Mouse (Mus musculus): ENCODE measurements at regions not wholly inside any gene's neighbourhood (a gene's known extent, or its start where the extent isn't known, plus 50 kb on each side); places are given as distances from the start of the nearest gene placed in this dataset.

- TF ChIP-seq POLR2AphosphoS2 (IDR thresholded peaks at IDR 0.05; ENCODE audit: insufficient read length, low read depth), result no peak
- TF ChIP-seq POLR2A (IDR thresholded peaks at IDR 0.05; ENCODE audit: insufficient read length, low read depth), result no peak
- TF ChIP-seq TCF12 (IDR thresholded peaks at IDR 0.05; ENCODE audit: insufficient read depth, poor library complexity, severe bottlenecking), result no peak
- no peak for TF ChIP-seq E2F4 (IDR thresholded peaks at IDR 0.05; ENCODE audit: insufficient read depth)
- no peak for TF ChIP-seq MAX (IDR thresholded peaks at IDR 0.05; ENCODE audit: low read depth)
- no peak for TF ChIP-seq USF1 (IDR thresholded peaks at IDR 0.05; ENCODE audit: low read depth)
- no peak for TF ChIP-seq MYOD1 (IDR thresholded peaks at IDR 0.05; ENCODE audit: control insufficient read depth in 1 of 3, insufficient read length in 2 of 3, low read depth in 2 of 3)
- no peak for TF ChIP-seq REST (IDR thresholded peaks at IDR 0.05; ENCODE audit: insufficient read depth, insufficient read length)
- no peak for TF ChIP-seq MYOG (IDR thresholded peaks at IDR 0.05; ENCODE audit: control insufficient read depth in 1 of 3, insufficient read depth in 1 of 3, insufficient read length in 2 of 3, low read depth in 2 of 3)
- no peak for TF ChIP-seq CEBPB (IDR thresholded peaks at IDR 0.05; ENCODE audit: insufficient read depth, poor library complexity, severe bottlenecking)
- no peak for TF ChIP-seq SRF (IDR thresholded peaks at IDR 0.05; ENCODE audit: control insufficient read depth, insufficient read length, low read depth)
These were observed 85.9 kb upstream of the Rgs4 start for GRCm38 (mm10) chr1:169833385-169833784.

Measured in myocyte (in vitro differentiated cells).